Mouse (Mus musculus) lung, embryonic 14.5 days (tissue): ENCODE measurements around the gene Sit1. TPM values are rescaled to one million over a fixed set of nuclear protein-coding genes. Genes with fewer than 3 reads are reported as not detected.

ENCODE experiments used
- ATAC-seq: fragments of 200-750 bp; cut with Nextera tagmentation; 2 replicates; pipeline ENCODE4 v1.8.0; 2017; ENCODE audit warnings: mild to moderate bottlenecking, moderate TSS enrichment, moderate library complexity; ENCODE audit not compliant: insufficient read depth
- DNase-seq: peaks from one replicate; pipeline ENCODE4 v3.0.0-alpha.2; 2015
- H3K27ac ChIP-seq: fragments of 300-500 bp; sonication (generic); 2 replicates; pipeline ENCODE4 v1.5.1; 2014; ENCODE audit warnings: low read depth, mild to moderate bottlenecking, moderate library complexity
- H3K27me3 ChIP-seq: fragments of 300-500 bp; sonication (generic); 2 replicates; pipeline ENCODE4 v1.6.1; 2014; ENCODE audit warnings: low read length, control low read depth; ENCODE audit not compliant: insufficient read depth
- H3K36me3 ChIP-seq: fragments of 300-500 bp; sonication (generic); 2 replicates; pipeline ENCODE4 v1.6.1; 2014; ENCODE audit warnings: control low read depth; ENCODE audit not compliant: insufficient read depth
- H3K4me1 ChIP-seq: fragments of 300-500 bp; sonication (generic); 2 replicates; pipeline ENCODE4 v1.6.1; 2014; ENCODE audit warnings: antibody characterized with exemption, control low read depth; ENCODE audit not compliant: insufficient read depth
- H3K4me2 ChIP-seq: fragments of 300-500 bp; sonication (generic); 2 replicates; pipeline ENCODE4 v1.6.1; 2014; ENCODE audit warnings: mild to moderate bottlenecking
- H3K4me3 ChIP-seq: fragments of 300-500 bp; sonication (generic); 2 replicates; pipeline ENCODE4 v1.5.1; 2014; ENCODE audit warnings: low read depth, low read length
- H3K9ac ChIP-seq: fragments of 300-500 bp; sonication (generic); 2 replicates; pipeline ENCODE4 v1.6.1; 2014
- H3K9me3 ChIP-seq: fragments of 300-500 bp; sonication (generic); 2 replicates; pipeline ENCODE4 v1.6.1; 2016; ENCODE audit warnings: low read depth, low read length, control low read depth
- CTCF ChIP-seq: IDR thresholded peaks from 2 replicates; pipeline ENCODE4 v1.5.1; 2016; ENCODE audit warnings: antibody characterized with exemption, low read depth
- WGBS: fragments of 180-500 bp; shearing (Covaris S2); extraction: QIAGEN DNeasy Blood & Tissue Kit; methylation state at CpG from one replicate; pipeline ENCODE4 v1.1.7; 2014; 5-methylcytosine and 5-hydroxymethylcytosine counted together
- polyA plus RNA-seq: library from polyadenylated mRNA; unstranded; fragments of >200 nt; fragmentation: Nextera tagmentation; extraction: Ambion mirVana; gene quantifications from 2 replicates; pipeline ENCODE4 v1.2.1, GENCODE M21; 2014

Gene Sit1
- polyA plus RNA-seq, 1 experiment from 2014 or later = not detected

- Histone ChIP-seq H3K4me3 (no peak overlapping the region), H3K27ac (no peak overlapping the region), H3K4me2 (no peak overlapping the region), H3K27me3 (no peaks in the 10 kb centered on the region), H3K9ac (no peak overlapping the region), H3K36me3 (no peaks in the 10 kb centered on the region), H3K9me3 (no peaks in the 10 kb centered on the region), H3K4me1 (no peaks in the 10 kb centered on the region)
- WGBS = 84% methylated on average over 7 of the region's 7 CpGs
- TF ChIP-seq CTCF = no peak
- no peak for ATAC-seq
- DNase-seq = no peak
These were observed 16.7 kb downstream of the Sit1 start for GRCm38 (mm10) chr4:43466872-43467271.

- Histone ChIP-seq H3K9ac (no peak overlapping the region), H3K4me3 (no peak overlapping the region), H3K9me3 (no peaks in the 10 kb centered on the region), H3K36me3 (no peaks in the 10 kb centered on the region), H3K27ac (no peak overlapping the region), H3K4me1 (no peaks in the 10 kb centered on the region), H3K4me2 (no peak overlapping the region), H3K27me3 (no peaks in the 10 kb centered on the region)
- ATAC-seq (no peak), DNase-seq (no peak)
- WGBS = 83% methylated on average over 6 of the region's 6 CpGs
- TF ChIP-seq CTCF = no peak
These were observed 17.6 kb downstream of the Sit1 start for GRCm38 (mm10) chr4:43465935-43466334.

GRCm38 (mm10) chr4:43463102-43463501 lies 20.4 kb downstream of the Sit1 start:
- H3K9me3 ChIP-seq = no peaks in the 10 kb centered on the region
- no peak overlapping the region for H3K27ac ChIP-seq
- ATAC-seq = no peak
- H3K9ac ChIP-seq = no peak overlapping the region
- H3K27me3 ChIP-seq = no peaks in the 10 kb centered on the region
- no peak for DNase-seq
- no peaks in the 10 kb centered on the region for H3K4me1 ChIP-seq
- no peaks in the 10 kb centered on the region for H3K36me3 ChIP-seq
- 84% methylated on average over 5 of the region's 5 CpGs for WGBS
- TF ChIP-seq CTCF = no peak
- H3K4me3 ChIP-seq = no peak overlapping the region
- no peak overlapping the region for H3K4me2 ChIP-seq

GRCm38 (mm10) chr4:43457124-43457523 lies 26.4 kb downstream of the Sit1 start:
- no peak overlapping the region for H3K27ac ChIP-seq
- no peak for TF ChIP-seq CTCF
- no peaks in the 10 kb centered on the region for H3K4me1 ChIP-seq
- 17% methylated on average over 8 of the region's 8 CpGs for WGBS
- peaks cover 24% of the 10 kb centered on the region for H3K27me3 ChIP-seq
- H3K9me3 ChIP-seq = no peaks in the 10 kb centered on the region
- peak; percentile 16 for DNase-seq
- H3K36me3 ChIP-seq = no peaks in the 10 kb centered on the region
- H3K9ac ChIP-seq = no peak overlapping the region
- H3K4me3 ChIP-seq = no peak overlapping the region
- H3K4me2 ChIP-seq = no peak overlapping the region
- no peak for ATAC-seq

GRCm38 (mm10) chr4:43456470-43456869 lies 27.1 kb downstream of the Sit1 start:
- no peak for ATAC-seq
- 24% methylated on average over 4 of the region's 4 CpGs for WGBS

GRCm38 (mm10) chr4:43454041-43454836 lies 29.3 kb downstream of the Sit1 start, which contains the start of gene Cd72:
Cd72 (minus strand) TSS chr4:43454628.
- no peaks in the 10 kb centered on the region for H3K4me1 ChIP-seq
- peak within 1 kb of the TSS; percentile 15 for H3K4me3 ChIP-seq
- H3K27ac ChIP-seq = no peak within 1 kb of the TSS
- peak within 1 kb of the TSS; percentile 44 for H3K4me2 ChIP-seq
- WGBS = 30% methylated on average over 20 of the region's 20 CpGs
- H3K9ac ChIP-seq = peak within 1 kb of the TSS; percentile 10; the same call in 1 of the 2 replicates
- H3K36me3 ChIP-seq = no peaks in the 10 kb centered on the region
- DNase-seq (peak; percentile 37), ATAC-seq (peak; percentile 22; the same call in 1 of the 2 replicates)
- peak; percentile 29; the same call in 1 of the 2 replicates for TF ChIP-seq CTCF
- no peaks in the 10 kb centered on the region for H3K9me3 ChIP-seq
- H3K27me3 ChIP-seq = peaks cover 26% of the 10 kb centered on the region

More at GRCm38 (mm10) chr4:43456470-43456869, 27.1 kb downstream of the Sit1 start:
- peaks cover 26% of the 10 kb centered on the region for H3K27me3 ChIP-seq
- H3K27ac ChIP-seq = no peak overlapping the region
- no peak for TF ChIP-seq CTCF
- H3K4me1 ChIP-seq = no peaks in the 10 kb centered on the region
- no peak overlapping the region for H3K4me2 ChIP-seq
- H3K36me3 ChIP-seq = no peaks in the 10 kb centered on the region
- no peak overlapping the region for H3K9ac ChIP-seq
- no peaks in the 10 kb centered on the region for H3K9me3 ChIP-seq
- DNase-seq = no peak
- no peak overlapping the region for H3K4me3 ChIP-seq

GRCm38 (mm10) chr4:43453413-43453812 lies 30.1 kb downstream of the Sit1 start:
- no peak for TF ChIP-seq CTCF
- peaks cover 26% of the 10 kb centered on the region for H3K27me3 ChIP-seq
- ATAC-seq = no peak
- peak overlapping the region; percentile 15 for H3K4me3 ChIP-seq
- peak overlapping the region; percentile 44 for H3K4me2 ChIP-seq
- WGBS = 1% methylated on average over 18 of the region's 18 CpGs
- H3K9me3 ChIP-seq = no peaks in the 10 kb centered on the region
- peaks cover 3% of the 10 kb centered on the region for H3K36me3 ChIP-seq
- no peak overlapping the region for H3K27ac ChIP-seq
- H3K9ac ChIP-seq = no peak overlapping the region
- H3K4me1 ChIP-seq = no peaks in the 10 kb centered on the region
- DNase-seq = no peak
